Mouse (Mus musculus) forebrain, embryonic 12.5 days (tissue): Measurements from ENCODE around the gene Btk. TPM values are rescaled to one million over a fixed set of nuclear protein-coding genes. Genes with fewer than 3 reads are reported as not detected.

Experiments used
- ATAC-seq: fragments of 200-750 bp; cut with Nextera tagmentation; 2 replicates; pipeline ENCODE4 v1.8.0; 2017; ENCODE audit warnings: moderate TSS enrichment; ENCODE audit not compliant: low FRiP score
- H3K27ac ChIP-seq: fragments of 300-500 bp; sonication (generic); 2 replicates; pipeline ENCODE4 v1.5.1; 2016; ENCODE audit warnings: mild to moderate bottlenecking
- H3K27me3 ChIP-seq: fragments of 300-500 bp; sonication (generic); 2 replicates; pipeline ENCODE4 v1.6.1; 2016; ENCODE audit warnings: mild to moderate bottlenecking
- H3K36me3 ChIP-seq: fragments of 300-500 bp; sonication (generic); replicated peaks from 2 replicates; pipeline ENCODE4 v1.6.1; 2016; ENCODE audit warnings: mild to moderate bottlenecking
- H3K4me1 ChIP-seq: fragments of 300-500 bp; sonication (generic); 2 replicates; pipeline ENCODE4 v1.6.1; 2016
- H3K4me2 ChIP-seq: fragments of 300-500 bp; sonication (generic); 2 replicates; pipeline ENCODE4 v1.6.1; 2016; ENCODE audit warnings: mild to moderate bottlenecking, moderate library complexity
- H3K4me3 ChIP-seq: fragments of 300-500 bp; sonication (generic); replicated peaks from 2 replicates; pipeline ENCODE4 v1.5.1; 2016; ENCODE audit warnings: mild to moderate bottlenecking
- H3K9ac ChIP-seq: fragments of 300-500 bp; sonication (generic); 2 replicates; pipeline ENCODE4 v1.6.1; 2016; ENCODE audit warnings: mild to moderate bottlenecking
- H3K9me3 ChIP-seq: fragments of 300-500 bp; sonication (generic); 2 replicates; pipeline ENCODE4 v1.6.1; 2016
- WGBS: fragments of 180-500 bp; shearing (Covaris S2); methylation state at CpG from one replicate; pipeline ENCODE4 v1.1.7; 2016; 5-methylcytosine and 5-hydroxymethylcytosine counted together
- polyA plus RNA-seq: library from polyadenylated mRNA; unstranded; fragments of >200 nt; fragmentation: Nextera tagmentation; extraction: Ambion mirVana; gene quantifications from 2 replicates; pipeline ENCODE4 v1.2.1, GENCODE M21; 2016

Btk gene
- polyA plus RNA-seq, 1 experiment from 2014 or later = 0.57 TPM

GRCm38 (mm10) chrX:134523772-134524171, 59.6 kb downstream of the Btk start:
- ATAC-seq = no peak
- Histone ChIP-seq H3K36me3 (no peaks in the 10 kb centered on the region), H3K4me1 (no peaks in the 10 kb centered on the region), H3K9ac (no peak overlapping the region), H3K27me3 (no peaks in the 10 kb centered on the region), H3K4me2 (no peak overlapping the region), H3K9me3 (no peaks in the 10 kb centered on the region), H3K4me3 (no peak overlapping the region), H3K27ac (no peak overlapping the region)
- WGBS = 86% methylated on average over 4 of the region's 4 CpGs

- Histone ChIP-seq H3K9ac (no peak overlapping the region), H3K4me2 (no peak overlapping the region), H3K9me3 (no peaks in the 10 kb centered on the region), H3K27me3 (no peaks in the 10 kb centered on the region), H3K4me1 (no peaks in the 10 kb centered on the region), H3K4me3 (no peak overlapping the region), H3K27ac (no peak overlapping the region), H3K36me3 (no peaks in the 10 kb centered on the region)
- no peak for ATAC-seq
- 53% methylated on average over 2 of the region's 2 CpGs for WGBS
These were observed 73.9 kb downstream of the Btk start for GRCm38 (mm10) chrX:134509473-134509872.

GRCm38 (mm10) chrX:134507977-134508376, 75.4 kb downstream of the Btk start:
- WGBS = 75% methylated on average over 6 of the region's 6 CpGs
- Histone ChIP-seq H3K27ac (no peak overlapping the region), H3K27me3 (no peaks in the 10 kb centered on the region), H3K36me3 (no peaks in the 10 kb centered on the region), H3K9ac (no peak overlapping the region), H3K4me3 (no peak overlapping the region), H3K4me1 (no peaks in the 10 kb centered on the region), H3K4me2 (no peak overlapping the region), H3K9me3 (no peaks in the 10 kb centered on the region)
- no peak for ATAC-seq

GRCm38 (mm10) chrX:134500651-134501050, 82.7 kb downstream of the Btk start:
- Histone ChIP-seq H3K9me3 (no peaks in the 10 kb centered on the region), H3K27me3 (no peaks in the 10 kb centered on the region), H3K4me3 (no peak overlapping the region), H3K27ac (no peak overlapping the region), H3K36me3 (no peaks in the 10 kb centered on the region), H3K4me1 (no peaks in the 10 kb centered on the region), H3K4me2 (no peak overlapping the region), H3K9ac (no peak overlapping the region)
- 83% methylated on average over 8 of the region's 8 CpGs for WGBS
- ATAC-seq = no peak

Other genes with a start within 250 kb of the Btk start
- 11.1 and 11.5 TPM in 2 replicates for gene Drp2, start 179.0 kb downstream of the Btk start, polyA plus RNA-seq
- gene Taf7l, start 107.1 kb downstream of the Btk start, polyA plus RNA-seq = not detected in 2 replicates
- gene Timm8a1, start 41.7 kb downstream of the Btk start, polyA plus RNA-seq = 60.6 and 62.7 TPM in 2 replicates
- 298 and 303 TPM in 2 replicates for gene Rpl36a, start 2.1 kb upstream of the Btk start, polyA plus RNA-seq
- 3.6 and 4.4 TPM in 2 replicates for gene Gla, start 17.6 kb upstream of the Btk start, polyA plus RNA-seq
- gene Hnrnph2, start 17.6 kb upstream of the Btk start, polyA plus RNA-seq = 213 and 222 TPM in 2 replicates
- 10.2 and 10.8 TPM in 2 replicates for gene Armcx4, start 102.9 kb upstream of the Btk start, polyA plus RNA-seq
- 61.8 and 64.7 TPM in 2 replicates for gene Armcx1, start 134.4 kb upstream of the Btk start, polyA plus RNA-seq
- 21.9 and 23.6 TPM in 2 replicates for gene Armcx6, start 167.8 kb upstream of the Btk start, polyA plus RNA-seq
- 72.7 and 72.9 TPM in 2 replicates for gene Armcx3, start 173.0 kb upstream of the Btk start, polyA plus RNA-seq
- 72.8 and 77.5 TPM in 2 replicates for gene Armcx2, start 225.7 kb upstream of the Btk start, polyA plus RNA-seq